Mouse (Mus musculus): Measurements from ENCODE around the gene Agpat3.

DNA sequence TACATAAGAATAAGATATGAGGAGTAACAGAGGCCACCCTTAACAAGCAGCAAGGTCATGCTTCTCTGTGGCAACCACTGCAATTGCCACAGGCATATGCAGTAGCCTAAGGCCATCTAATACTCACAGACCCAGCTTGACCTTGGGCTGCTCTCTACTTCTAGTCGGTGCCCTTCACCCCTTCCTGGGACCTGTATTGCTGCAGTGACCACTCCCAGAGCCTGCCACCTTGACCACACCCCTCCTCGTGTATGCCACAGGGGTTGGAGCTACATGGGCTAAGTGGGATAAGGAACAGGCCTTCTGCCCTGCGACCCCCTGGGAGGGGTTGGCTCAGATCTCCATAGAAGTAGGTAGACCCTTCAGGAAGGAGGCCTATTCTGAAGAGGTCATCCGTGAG lies 55.3 kb downstream of the Agpat3 start:
- TF ChIP-seq CTCF (IDR thresholded peaks at IDR 0.05 in 2 of 3, conservative IDR thresholded peaks at IDR 0.05 in 1 of 3; ENCODE audit: control insufficient read depth in 1 of 3, insufficient read depth in 1 of 3, low read depth in 2 of 3, low read length in 3 of 3, poor library complexity in 1 of 3, severe bottlenecking in 1 of 3) (no peak), ETS1 (IDR thresholded peaks at IDR 0.05; ENCODE audit: low read depth, low read length) (no peak), NELFE (IDR thresholded peaks at IDR 0.05; ENCODE audit: low read depth, low read length) (no peak), RCOR1 (IDR thresholded peaks at IDR 0.05; ENCODE audit: low read depth, low read length) (no peak), EP300 (IDR thresholded peaks at IDR 0.05; ENCODE audit: low read depth in 1 of 2, low read length in 2 of 2) (no peak), SIN3A (IDR thresholded peaks at IDR 0.05; ENCODE audit: low read length) (no peak), ZC3H11A (IDR thresholded peaks at IDR 0.05; ENCODE audit: low read depth, low read length) (no peak)

Data from MEL (cell line).